16 mouse cellular contexts compared by ENCODE assay signal in genomic region chr11:107876840-107877239, GRCm38 (mm10). TPM values are rescaled to one million over a fixed set of nuclear protein-coding genes. Genes with fewer than 3 reads are reported as not detected.
DNase-seq lines count a peak whose midpoint lies in the region; ATAC-seq and TF ChIP-seq lines count a peak whose summit lies in the region.
"Had no signal": no experiment of that assay in that cellular context is flagged by ENCODE, and none has a peak within 500 bp of the region (broad histone marks: within the 10 kb centered on the region; RNA-seq: fewer than 3 reads in every experiment).

No protein-coding gene starts in this region.

- no peaks in the 10 kb centered on the region for H3K36me3 ChIP-seq in hindbrain, embryonic 15.5 days
- no peaks in the 10 kb centered on the region for H3K36me3 ChIP-seq in hindbrain, embryonic 13.5 days
- H3K36me3 ChIP-seq in midbrain, embryonic 14.5 days (ENCODE audit: control insufficient read depth, insufficient read depth, low read length), result no peaks in the 10 kb centered on the region
- no peaks in the 10 kb centered on the region for H3K36me3 ChIP-seq in midbrain, embryonic 11.5 days (ENCODE audit: control insufficient read depth, insufficient read depth, low read length)
- H3K36me3 ChIP-seq in forebrain, embryonic 14.5 days (ENCODE audit: control insufficient read depth, insufficient read depth, low read length), result no peaks in the 10 kb centered on the region
- no peaks in the 10 kb centered on the region for H3K36me3 ChIP-seq in kidney, embryonic 15.5 days
- H3K36me3 ChIP-seq: embryonic facial prominence, embryonic 12.5 days; heart, embryonic 10.5 days; liver, embryonic 12.5 days; midbrain, embryonic 12.5 days had no signal

- H3K27ac ChIP-seq in hindbrain, embryonic 15.5 days (replicated peaks), result no peak overlapping the region
- H3K27ac ChIP-seq in hindbrain, embryonic 13.5 days, result no peak overlapping the region
- no peak overlapping the region for H3K27ac ChIP-seq in midbrain, embryonic 14.5 days (replicated peaks; ENCODE audit: low read depth, low read length)
- no peak overlapping the region for H3K27ac ChIP-seq in midbrain, embryonic 11.5 days (ENCODE audit: low read depth, low read length)
- H3K27ac ChIP-seq in forebrain, embryonic 14.5 days (ENCODE audit: low read depth, low read length), result no peak overlapping the region
- peak overlapping the region; percentile 61 for H3K27ac ChIP-seq in olfactory bulb, adult 2 months (ENCODE audit: insufficient read depth, low read depth, low read length)
- H3K27ac ChIP-seq in kidney, embryonic 15.5 days, result no peak overlapping the region
- H3K27ac ChIP-seq: embryonic facial prominence, embryonic 12.5 days; heart, embryonic 10.5 days; liver, embryonic 12.5 days; midbrain, embryonic 12.5 days had no signal

- H3K27me3 ChIP-seq in hindbrain, embryonic 15.5 days, result no peaks in the 10 kb centered on the region
- no peaks in the 10 kb centered on the region for H3K27me3 ChIP-seq in hindbrain, embryonic 13.5 days
- H3K27me3 ChIP-seq in midbrain, embryonic 14.5 days (ENCODE audit: control insufficient read depth, insufficient read depth, low read length), result no peaks in the 10 kb centered on the region
- H3K27me3 ChIP-seq in midbrain, embryonic 11.5 days (ENCODE audit: control insufficient read depth, insufficient read depth, low read length), result no peaks in the 10 kb centered on the region
- H3K27me3 ChIP-seq in forebrain, embryonic 14.5 days (replicated peaks; ENCODE audit: control insufficient read depth, insufficient read depth, low read length), result no peaks in the 10 kb centered on the region
- H3K27me3 ChIP-seq in kidney, embryonic 15.5 days, result no peaks in the 10 kb centered on the region
- H3K27me3 ChIP-seq: embryonic facial prominence, embryonic 12.5 days; liver, embryonic 12.5 days; midbrain, embryonic 12.5 days had no signal

- no peak overlapping the region for H3K9ac ChIP-seq in hindbrain, embryonic 15.5 days
- H3K9ac ChIP-seq in hindbrain, embryonic 13.5 days, result no peak overlapping the region
- H3K9ac ChIP-seq in midbrain, embryonic 14.5 days (replicated peaks; ENCODE audit: low read length), result no peak overlapping the region
- no peak overlapping the region for H3K9ac ChIP-seq in midbrain, embryonic 11.5 days (ENCODE audit: low read length)
- H3K9ac ChIP-seq in forebrain, embryonic 14.5 days (ENCODE audit: low read length), result no peak overlapping the region
- H3K9ac ChIP-seq in kidney, embryonic 15.5 days, result no peak overlapping the region
- H3K9ac ChIP-seq: embryonic facial prominence, embryonic 12.5 days; liver, embryonic 12.5 days; midbrain, embryonic 12.5 days had no signal

- TF ChIP-seq POLR2A in olfactory bulb, adult 2 months (IDR thresholded peaks at IDR 0.05; ENCODE audit: insufficient read depth, low read depth, low read length), result no peak

- no peak overlapping the region for H3K4me2 ChIP-seq in hindbrain, embryonic 15.5 days
- H3K4me2 ChIP-seq in hindbrain, embryonic 13.5 days, result no peak overlapping the region
- no peak overlapping the region for H3K4me2 ChIP-seq in midbrain, embryonic 14.5 days (ENCODE audit: low read length)
- no peak overlapping the region for H3K4me2 ChIP-seq in midbrain, embryonic 11.5 days
- H3K4me2 ChIP-seq in forebrain, embryonic 14.5 days (ENCODE audit: low read length), result no peak overlapping the region
- no peak overlapping the region for H3K4me2 ChIP-seq in kidney, embryonic 15.5 days
- H3K4me2 ChIP-seq: embryonic facial prominence, embryonic 12.5 days; liver, embryonic 12.5 days; midbrain, embryonic 12.5 days had no signal

- 68% methylated on average over 5 of the region's 5 CpGs for WGBS in hindbrain, embryonic 15.5 days
- WGBS in hindbrain, embryonic 13.5 days, result 68% methylated on average over 5 of the region's 5 CpGs
- 76% methylated on average over 5 of the region's 5 CpGs for WGBS in midbrain, embryonic 14.5 days
- 72% methylated on average over 5 of the region's 5 CpGs for WGBS in midbrain, embryonic 11.5 days
- 67% methylated on average over 5 of the region's 5 CpGs for WGBS in forebrain, embryonic 14.5 days
- 42% methylated on average over 5 of the region's 5 CpGs for WGBS in olfactory bulb, adult 2 months
- 69% methylated on average over 5 of the region's 5 CpGs for WGBS in kidney, embryonic 15.5 days

- peak; percentile 49 for DNase-seq in midbrain, embryonic 14.5 days
- no peak for DNase-seq in midbrain, embryonic 11.5 days (ENCODE audit: low spot score, missing footprints)
- peak; percentile 47 for DNase-seq in forebrain, embryonic 14.5 days (ENCODE audit: low spot score)
- DNase-seq: adrenal gland, postnatal 36 days; gastrocnemius, postnatal 25 days; kidney, adult 11 months; thymus, adult 18-20 months had no signal

- TF ChIP-seq CTCF in olfactory bulb, adult 2 months (IDR thresholded peaks at IDR 0.05; ENCODE audit: insufficient read depth, low read depth, low read length), result no peak

- no peak overlapping the region for H3K4me3 ChIP-seq in hindbrain, embryonic 15.5 days
- H3K4me3 ChIP-seq in hindbrain, embryonic 13.5 days, result no peak overlapping the region
- H3K4me3 ChIP-seq in midbrain, embryonic 14.5 days (replicated peaks; ENCODE audit: low read depth, low read length), result no peak overlapping the region
- H3K4me3 ChIP-seq in midbrain, embryonic 11.5 days (ENCODE audit: low read depth, low read length), result no peak overlapping the region
- H3K4me3 ChIP-seq in forebrain, embryonic 14.5 days (ENCODE audit: low read depth, low read length), result no peak overlapping the region
- no peak overlapping the region for H3K4me3 ChIP-seq in olfactory bulb, adult 2 months (ENCODE audit: insufficient read depth, low read depth, low read length)
- no peak overlapping the region for H3K4me3 ChIP-seq in kidney, embryonic 15.5 days (replicated peaks)
- H3K4me3 ChIP-seq: embryonic facial prominence, embryonic 12.5 days; heart, embryonic 10.5 days; liver, embryonic 12.5 days; midbrain, embryonic 12.5 days had no signal

- ATAC-seq in hindbrain, embryonic 15.5 days (ENCODE audit: low FRiP score, low read depth), result peak; percentile 73
- no peak for ATAC-seq in hindbrain, embryonic 13.5 days (ENCODE audit: low FRiP score)
- ATAC-seq in midbrain, embryonic 14.5 days (ENCODE audit: low FRiP score, low TSS enrichment), result no peak
- no peak for ATAC-seq in midbrain, embryonic 11.5 days (ENCODE audit: low FRiP score)
- ATAC-seq in forebrain, embryonic 14.5 days, result peak; percentile 68
- no peak for ATAC-seq in kidney, embryonic 15.5 days (replicated peaks; ENCODE audit: low FRiP score)
- ATAC-seq: CD4-positive, CD25-positive, alpha-beta regulatory T cell, adult 4 months; liver, embryonic 12.5 days had no signal

- no peaks in the 10 kb centered on the region for H3K4me1 ChIP-seq in hindbrain, embryonic 15.5 days (replicated peaks)
- peaks cover 10% of the 10 kb centered on the region; the same call in 1 of the 2 replicates for H3K4me1 ChIP-seq in hindbrain, embryonic 13.5 days (replicated peaks)
- H3K4me1 ChIP-seq in midbrain, embryonic 14.5 days (ENCODE audit: control insufficient read depth, insufficient read depth, low read length), result no peaks in the 10 kb centered on the region
- H3K4me1 ChIP-seq in midbrain, embryonic 11.5 days (ENCODE audit: control insufficient read depth, insufficient read depth, low read length), result no peaks in the 10 kb centered on the region
- no peaks in the 10 kb centered on the region for H3K4me1 ChIP-seq in forebrain, embryonic 14.5 days (ENCODE audit: control insufficient read depth, insufficient read depth, low read length)
- peaks cover 23% of the 10 kb centered on the region for H3K4me1 ChIP-seq in olfactory bulb, adult 2 months (ENCODE audit: control insufficient read depth, insufficient read depth, low read length)
- no peaks in the 10 kb centered on the region for H3K4me1 ChIP-seq in kidney, embryonic 15.5 days
- H3K4me1 ChIP-seq: embryonic facial prominence, embryonic 12.5 days; heart, embryonic 10.5 days; liver, embryonic 12.5 days; midbrain, embryonic 12.5 days had no signal

- no peaks in the 10 kb centered on the region for H3K9me3 ChIP-seq in hindbrain, embryonic 15.5 days
- H3K9me3 ChIP-seq in hindbrain, embryonic 13.5 days, result no peaks in the 10 kb centered on the region
- H3K9me3 ChIP-seq in midbrain, embryonic 14.5 days (ENCODE audit: control insufficient read depth, low read length), result no peaks in the 10 kb centered on the region
- no peaks in the 10 kb centered on the region for H3K9me3 ChIP-seq in midbrain, embryonic 11.5 days (ENCODE audit: control insufficient read depth, low read length)
- H3K9me3 ChIP-seq in forebrain, embryonic 14.5 days (replicated peaks; ENCODE audit: control insufficient read depth, low read length), result no peaks in the 10 kb centered on the region
- H3K9me3 ChIP-seq in kidney, embryonic 15.5 days (replicated peaks), result no peaks in the 10 kb centered on the region
- H3K9me3 ChIP-seq: embryonic facial prominence, embryonic 12.5 days; heart, embryonic 10.5 days; liver, embryonic 12.5 days; midbrain, embryonic 12.5 days had no signal

RNA-seq across cellular contexts. Expression of gene Cacng5, which starts 38.0 kb away (rescaled TPM):
- polyA plus RNA-seq in hindbrain, embryonic 15.5 days (2015; fragmentation: Nextera tagmentation; extraction: Ambion mirVana), result 10.7 and 11.5 TPM in 2 replicates
- 4.7 and 5.8 TPM in 2 replicates for polyA plus RNA-seq in hindbrain, embryonic 13.5 days (2015; fragmentation: Nextera tagmentation; extraction: Ambion mirVana)
- polyA plus RNA-seq in midbrain, embryonic 14.5 days (2014; fragmentation: Nextera tagmentation; extraction: Ambion mirVana), result 7.6 and 8.4 TPM in 2 replicates
- 1.0 and 1.3 TPM in 2 replicates for polyA plus RNA-seq in midbrain, embryonic 11.5 days (2014; fragmentation: Nextera tagmentation; extraction: Ambion mirVana)
- polyA plus RNA-seq in forebrain, embryonic 14.5 days (2014; fragmentation: Nextera tagmentation; extraction: Ambion mirVana), result 2.9 and 4.0 TPM in 2 replicates
- 289 TPM in 1 of 2 replicates, not detected in the other for polyA plus RNA-seq in olfactory bulb, adult 2 months (2012; ENCODE audit: insufficient read depth, insufficient read length, low replicate concordance, missing spikeins)
- 0.35 and 1.2 TPM in 2 replicates for polyA plus RNA-seq in kidney, embryonic 15.5 days (2015; fragmentation: Nextera tagmentation; extraction: Ambion mirVana)
- polyA plus RNA-seq: CD4-positive, CD25-positive, alpha-beta regulatory T cell, adult 4 months had no signal

Comparison
In these comparisons a context has a peak if more than half of its experiments do, and no peak if none do; other contexts are left out.
1. ATAC-seq: peak in hindbrain, embryonic 15.5 days (single experiment) and forebrain, embryonic 14.5 days (single experiment); none in hindbrain, embryonic 13.5 days (single experiment), midbrain, embryonic 14.5 days (single experiment), midbrain, embryonic 11.5 days (single experiment) and kidney, embryonic 15.5 days (single experiment).